Mouse (Mus musculus) MEL-GATA-1-ER (cell line): ENCODE measurements around the gene Thap7.

Experiments used
- DNase-seq: peaks from one replicate; pipeline ENCODE4 v3.0.0-alpha.2; 2012; ENCODE audit warnings: low read depth; ENCODE audit errors: extremely low read depth

The Thap7 gene

DNA sequence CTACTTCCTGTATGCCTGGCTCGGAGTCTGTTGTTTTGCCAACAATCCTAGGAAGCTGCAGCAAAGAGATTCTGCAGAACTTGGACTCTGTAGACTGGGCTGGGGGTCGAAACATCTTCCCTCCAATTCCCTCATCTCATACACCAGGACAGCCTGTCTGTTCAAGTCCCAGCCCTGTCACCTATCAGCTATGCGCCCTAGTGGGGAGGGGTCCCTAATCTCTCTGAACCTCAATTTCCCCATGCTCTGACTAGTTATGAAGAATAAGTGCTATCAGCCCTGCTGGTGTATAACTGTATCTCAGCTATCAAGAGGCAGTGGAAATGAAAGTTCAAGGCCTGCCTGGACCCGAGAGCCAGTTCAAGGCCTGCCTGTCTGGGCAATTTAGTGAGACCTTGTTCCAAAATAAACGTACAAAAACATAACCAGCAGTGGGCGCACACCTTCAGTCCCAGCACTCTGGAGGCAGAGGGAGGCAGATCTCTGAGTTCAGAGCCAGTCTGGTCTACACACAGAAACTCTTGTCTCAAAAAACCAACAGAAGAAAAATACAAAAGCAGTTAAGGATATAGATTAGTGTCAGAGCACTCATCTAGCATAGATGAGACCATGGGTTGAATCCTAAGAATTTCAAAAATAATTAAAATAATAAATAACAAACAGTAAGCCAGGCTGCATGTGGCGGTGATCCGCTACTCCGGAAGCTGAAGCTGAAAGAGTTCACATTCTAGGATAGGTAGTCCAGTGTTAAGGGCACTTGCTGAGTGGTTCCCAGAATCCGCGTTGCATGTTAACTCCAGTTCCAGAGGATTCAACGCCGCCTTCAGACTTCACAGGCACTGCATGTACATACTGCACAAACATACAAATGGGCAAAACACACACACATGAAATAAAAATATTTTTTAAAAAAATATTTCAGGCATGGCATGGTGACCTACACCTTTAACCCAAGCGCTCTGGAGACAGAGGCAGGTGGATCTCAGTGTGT lies 42.2 kb downstream of the Thap7 start:
- no peak for DNase-seq

DNA sequence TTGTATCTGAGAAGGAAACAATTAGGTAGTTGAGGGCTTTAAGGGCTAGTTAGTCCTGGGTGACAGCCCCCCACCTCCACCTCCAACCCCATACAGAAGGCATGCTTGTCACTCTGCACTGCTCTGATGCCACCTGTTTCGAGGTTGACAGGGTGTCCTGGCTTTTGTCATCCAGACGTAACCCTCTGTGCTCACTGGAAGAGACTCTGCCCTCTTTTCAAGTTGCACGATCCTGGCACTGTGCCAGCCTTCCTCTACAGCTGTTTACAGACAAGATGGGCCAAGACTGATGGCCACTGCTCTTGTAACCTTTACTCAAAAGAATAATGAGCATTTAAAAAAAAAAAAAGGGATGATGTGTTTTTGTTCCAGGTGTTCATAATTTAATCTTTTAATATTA lies 44.4 kb downstream of the Thap7 start:
- DNase-seq: no peak

DNA sequence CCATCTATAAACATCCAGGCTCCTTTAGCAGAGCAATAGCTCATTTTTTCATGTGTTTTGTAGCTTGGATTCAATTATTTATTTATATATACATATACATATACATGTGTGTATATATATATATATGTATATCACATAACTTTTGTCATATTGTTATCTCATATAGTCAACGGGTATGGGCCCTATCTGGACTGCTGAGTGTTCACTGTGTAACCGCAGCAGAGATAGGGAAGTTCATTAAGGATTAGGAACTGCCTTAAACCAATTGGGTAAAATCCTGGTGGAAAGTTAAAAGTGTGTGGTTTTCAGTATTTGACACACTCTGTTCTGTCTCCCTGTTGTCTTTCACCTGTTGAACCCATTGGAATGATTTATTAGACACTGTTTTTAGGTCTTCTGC lies 49.5 kb downstream of the Thap7 start:
- DNase-seq: no peak

DNA sequence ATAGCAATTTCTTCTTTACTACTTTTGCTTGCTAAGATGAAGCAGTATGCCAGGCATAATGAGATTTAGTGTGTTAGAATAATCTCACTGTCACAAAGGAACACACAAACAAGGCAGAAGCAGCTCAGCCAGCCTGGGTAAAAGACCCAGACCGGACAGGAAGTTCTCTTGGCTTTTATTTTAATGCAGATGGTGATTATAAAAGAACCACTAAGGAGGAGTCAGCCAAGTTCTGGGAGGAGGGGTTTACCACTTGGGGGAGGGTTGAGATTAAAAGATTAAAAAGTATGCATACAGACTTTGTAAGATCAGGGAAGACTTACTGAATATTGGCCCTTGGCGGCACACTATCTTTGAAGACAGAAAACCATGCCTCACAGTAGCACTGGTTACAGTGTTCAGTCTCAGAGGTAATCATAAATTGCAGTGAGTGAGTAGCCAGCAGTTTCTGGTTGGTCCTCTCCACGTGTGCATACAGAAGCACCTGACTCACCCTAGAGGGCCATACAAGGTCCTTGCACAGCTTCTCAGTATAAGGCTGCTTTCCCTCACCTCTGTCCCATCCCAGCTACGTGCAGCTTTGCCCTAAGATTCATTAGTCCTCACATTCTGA lies 52.5 kb downstream of the Thap7 start:
- DNase-seq: no peak
